Mouse (Mus musculus): ENCODE measurements around the gene Bpnt1. TPM values are rescaled to one million over a fixed set of nuclear protein-coding genes. Genes with fewer than 3 reads are reported as not detected.

The Bpnt1 gene
- polyA plus RNA-seq, 1 experiment from 2014 or later: 18.6 TPM

GRCm38 (mm10) chr1:185354731-185355130 is 22.8 kb downstream of the Bpnt1 start:
- Histone ChIP-seq H3K9ac (ENCODE audit: low read length) (no peak overlapping the region), H3K4me1 (ENCODE audit: control insufficient read depth, insufficient read depth, low read length) (no peaks in the 10 kb centered on the region), H3K9me3 (ENCODE audit: control insufficient read depth, low read length) (no peaks in the 10 kb centered on the region), H3K4me3 (ENCODE audit: low read depth, low read length) (no peak overlapping the region), H3K36me3 (ENCODE audit: control insufficient read depth, insufficient read depth, low read length) (peaks cover 3% of the 10 kb centered on the region), H3K27me3 (ENCODE audit: control insufficient read depth, insufficient read depth, low read length) (no peaks in the 10 kb centered on the region), H3K27ac (replicated peaks; ENCODE audit: low read depth, low read length) (no peak overlapping the region), H3K4me2 (ENCODE audit: low read depth, severe bottlenecking) (no peak overlapping the region)
- 84% methylated on average over 4 of the region's 4 CpGs for WGBS
- ATAC-seq (ENCODE audit: insufficient number of reproducible peaks, low FRiP score, low TSS enrichment, low read depth): no peak
- no peak for DNase-seq (ENCODE audit: low spot score)

DNA sequence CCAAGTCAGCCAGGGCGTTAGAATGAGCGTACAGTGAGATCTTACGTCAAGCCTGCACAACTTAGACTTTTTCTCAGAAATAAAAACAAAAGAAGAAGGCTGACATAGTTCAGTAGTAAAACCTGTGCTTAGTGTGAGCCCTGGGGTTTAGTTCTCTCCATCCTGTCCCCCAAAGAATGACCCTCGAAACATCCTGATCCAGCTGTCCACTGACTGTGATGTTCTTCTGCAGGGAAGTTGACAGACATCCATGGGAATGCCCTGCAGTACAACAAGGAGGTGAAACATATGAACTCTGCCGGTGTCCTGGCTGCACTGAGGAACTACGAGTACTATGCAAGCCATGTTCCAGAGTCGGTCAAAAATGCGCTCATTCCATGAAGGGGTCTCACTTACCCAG is 24.3 kb downstream of the Bpnt1 start:
- H3K27me3 ChIP-seq (ENCODE audit: control insufficient read depth, insufficient read depth, low read length): no peaks in the 10 kb centered on the region
- H3K4me1 ChIP-seq (ENCODE audit: control insufficient read depth, insufficient read depth, low read length): no peaks in the 10 kb centered on the region
- H3K27ac ChIP-seq (replicated peaks; ENCODE audit: low read depth, low read length): no peak overlapping the region
- no peak for DNase-seq (ENCODE audit: low spot score)
- H3K9me3 ChIP-seq (ENCODE audit: control insufficient read depth, low read length): no peaks in the 10 kb centered on the region
- no peak overlapping the region for H3K9ac ChIP-seq (ENCODE audit: low read length)
- H3K4me3 ChIP-seq (ENCODE audit: low read depth, low read length): no peak overlapping the region
- WGBS: 93% methylated on average over 8 of the region's 8 CpGs
- ATAC-seq (ENCODE audit: insufficient number of reproducible peaks, low FRiP score, low TSS enrichment, low read depth): no peak
- peaks cover 3% of the 10 kb centered on the region; the same call in 1 of the 2 replicates for H3K36me3 ChIP-seq (ENCODE audit: control insufficient read depth, insufficient read depth, low read length)
- H3K4me2 ChIP-seq (ENCODE audit: low read depth, severe bottlenecking): no peak overlapping the region

DNA sequence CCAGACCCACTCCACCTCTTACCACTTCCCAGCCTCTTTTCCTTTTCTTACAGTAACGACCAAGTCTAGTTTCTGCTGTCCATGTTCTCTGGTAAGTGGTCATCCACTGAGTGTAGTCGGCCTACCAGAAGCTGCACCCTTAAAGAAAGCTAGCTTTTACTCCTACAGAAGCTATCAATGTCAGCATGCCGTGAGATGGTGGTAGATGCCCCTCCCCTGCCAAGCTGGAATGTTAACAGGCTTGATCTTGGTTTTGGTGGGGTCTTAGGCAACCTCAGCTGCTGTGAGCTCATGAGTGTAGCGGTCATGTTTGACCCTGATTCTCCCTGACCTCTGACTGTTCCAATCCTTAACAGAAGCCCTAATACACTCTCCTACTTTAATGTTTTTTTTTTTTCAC is 26.3 kb downstream of the Bpnt1 start:
- 88% methylated on average over 4 of the region's 4 CpGs for WGBS
- Histone ChIP-seq H3K4me3 (ENCODE audit: low read depth, low read length) (no peak overlapping the region), H3K36me3 (ENCODE audit: control insufficient read depth, insufficient read depth, low read length) (no peaks in the 10 kb centered on the region), H3K27ac (replicated peaks; ENCODE audit: low read depth, low read length) (no peak overlapping the region), H3K9me3 (ENCODE audit: control insufficient read depth, low read length) (no peaks in the 10 kb centered on the region), H3K4me2 (ENCODE audit: low read depth, severe bottlenecking) (no peak overlapping the region), H3K9ac (ENCODE audit: low read length) (no peak overlapping the region), H3K4me1 (ENCODE audit: control insufficient read depth, insufficient read depth, low read length) (no peaks in the 10 kb centered on the region), H3K27me3 (ENCODE audit: control insufficient read depth, insufficient read depth, low read length) (no peaks in the 10 kb centered on the region)
- no peak for ATAC-seq (ENCODE audit: insufficient number of reproducible peaks, low FRiP score, low TSS enrichment, low read depth)
- DNase-seq (ENCODE audit: low spot score): no peak

- Histone ChIP-seq H3K4me2 (ENCODE audit: low read depth, severe bottlenecking) (peak within 1 kb of the TSS; percentile 48), H3K4me3 (ENCODE audit: low read depth, low read length) (peak within 1 kb of the TSS; percentile 96), H3K9ac (ENCODE audit: low read length) (peak within 1 kb of the TSS; percentile 81), H3K9me3 (ENCODE audit: control insufficient read depth, low read length) (no peaks in the 10 kb centered on the region), H3K27me3 (ENCODE audit: control insufficient read depth, insufficient read depth, low read length) (no peaks in the 10 kb centered on the region), H3K4me1 (ENCODE audit: control insufficient read depth, insufficient read depth, low read length) (peaks cover 6% of the 10 kb centered on the region; the same call in 1 of the 2 replicates), H3K36me3 (ENCODE audit: control insufficient read depth, insufficient read depth, low read length) (no peaks in the 10 kb centered on the region), H3K27ac (replicated peaks; ENCODE audit: low read depth, low read length) (peak within 1 kb of the TSS; percentile 85)
- DNase-seq (ENCODE audit: low spot score) (peak; percentile 100), ATAC-seq (ENCODE audit: insufficient number of reproducible peaks, low FRiP score, low TSS enrichment, low read depth) (peak; percentile 94)
- under 1% methylated on average over 91 of the region's 92 CpGs for WGBS
These were observed 30.9 kb downstream of the Bpnt1 start, which contains the start of gene Eprs for GRCm38 (mm10) chr1:185362677-185363520. Gene Eprs (plus strand): TSS chr1:185363044.

DNA sequence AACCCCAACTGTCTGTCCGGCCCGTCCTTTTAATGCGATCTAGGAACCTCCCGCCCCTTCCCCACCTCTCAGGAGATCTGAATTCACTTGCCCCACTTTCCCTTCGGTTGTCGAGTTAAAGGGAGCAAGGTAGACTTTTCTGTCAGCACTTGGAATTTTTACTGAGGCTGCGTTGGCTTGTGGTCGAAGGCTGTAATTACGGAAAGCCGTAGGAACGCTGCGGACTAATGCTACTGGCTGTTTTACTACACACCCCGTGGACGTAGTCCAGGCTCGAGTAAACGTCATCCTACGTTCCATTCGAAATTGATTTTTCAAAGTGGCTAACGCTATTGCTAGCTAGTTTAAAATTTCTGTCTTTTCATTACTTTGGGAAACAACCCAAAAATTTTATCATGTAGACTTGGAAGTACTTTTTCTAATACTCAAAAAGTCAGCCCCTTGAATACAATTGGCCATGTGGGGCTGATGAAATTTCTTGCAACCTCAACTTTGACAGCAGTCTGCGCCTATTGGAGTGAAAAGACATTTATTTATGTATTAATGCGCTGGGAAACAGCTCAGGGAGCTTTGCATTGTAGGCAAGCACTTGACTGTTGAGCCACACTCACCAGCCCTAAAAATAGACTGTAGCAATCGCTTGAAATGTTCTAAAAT is 31.7 kb downstream of the Bpnt1 start:
- Histone ChIP-seq H3K27ac (replicated peaks; ENCODE audit: low read depth, low read length) (peak overlapping the region; percentile 85), H3K36me3 (ENCODE audit: control insufficient read depth, insufficient read depth, low read length) (no peaks in the 10 kb centered on the region), H3K4me2 (ENCODE audit: low read depth, severe bottlenecking) (peak overlapping the region; percentile 48), H3K9me3 (ENCODE audit: control insufficient read depth, low read length) (no peaks in the 10 kb centered on the region), H3K4me3 (ENCODE audit: low read depth, low read length) (peak overlapping the region; percentile 96), H3K4me1 (ENCODE audit: control insufficient read depth, insufficient read depth, low read length) (peaks cover 6% of the 10 kb centered on the region; the same call in 1 of the 2 replicates), H3K27me3 (ENCODE audit: control insufficient read depth, insufficient read depth, low read length) (no peaks in the 10 kb centered on the region), H3K9ac (ENCODE audit: low read length) (peak overlapping the region; percentile 81)
- ATAC-seq (ENCODE audit: insufficient number of reproducible peaks, low FRiP score, low TSS enrichment, low read depth) (peak; percentile 48; the same call in 1 of the 2 replicates), DNase-seq (ENCODE audit: low spot score) (peak; percentile 64)
- WGBS: 5% methylated on average over 22 of the region's 22 CpGs

DNA sequence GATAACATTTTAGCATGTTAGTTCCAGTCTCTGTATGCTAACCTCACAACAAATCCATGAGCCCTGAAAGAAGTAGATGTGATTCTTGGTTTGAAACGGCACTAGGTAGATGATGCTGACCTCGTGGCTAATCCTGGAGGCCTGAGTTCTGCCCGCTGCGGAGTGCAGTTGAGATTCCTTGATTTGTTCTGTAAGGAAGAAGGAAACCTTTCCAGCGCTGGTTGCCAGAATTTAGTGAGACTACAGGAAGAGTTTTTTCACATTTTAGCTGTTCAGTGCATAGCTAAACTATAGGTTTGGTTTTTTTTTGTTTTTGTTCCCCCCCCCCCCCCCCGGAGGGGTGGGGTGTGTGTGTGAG is 32.2 kb downstream of the Bpnt1 start:
- peak overlapping the region; percentile 48 for H3K4me2 ChIP-seq (ENCODE audit: low read depth, severe bottlenecking)
- no peak for ATAC-seq (ENCODE audit: insufficient number of reproducible peaks, low FRiP score, low TSS enrichment, low read depth)
- peak overlapping the region; percentile 45; the same call in 1 of the 2 replicates for H3K9ac ChIP-seq (ENCODE audit: low read length)
- H3K27me3 ChIP-seq (ENCODE audit: control insufficient read depth, insufficient read depth, low read length): no peaks in the 10 kb centered on the region
- H3K27ac ChIP-seq (replicated peaks; ENCODE audit: low read depth, low read length): no peak overlapping the region
- peak overlapping the region; percentile 96 for H3K4me3 ChIP-seq (ENCODE audit: low read depth, low read length)
- no peak for DNase-seq (ENCODE audit: low spot score)
- peaks cover 6% of the 10 kb centered on the region; the same call in 1 of the 2 replicates for H3K4me1 ChIP-seq (ENCODE audit: control insufficient read depth, insufficient read depth, low read length)
- no peaks in the 10 kb centered on the region for H3K36me3 ChIP-seq (ENCODE audit: control insufficient read depth, insufficient read depth, low read length)
- WGBS: 53% methylated on average over 6 of the region's 6 CpGs
- H3K9me3 ChIP-seq (ENCODE audit: control insufficient read depth, low read length): no peaks in the 10 kb centered on the region

GRCm38 (mm10) chr1:185367383-185367782 is 35.4 kb downstream of the Bpnt1 start:
- WGBS: 91% methylated on average over 6 of the region's 6 CpGs
- peaks cover 6% of the 10 kb centered on the region; the same call in 1 of the 2 replicates for H3K4me1 ChIP-seq (ENCODE audit: control insufficient read depth, insufficient read depth, low read length)
- ATAC-seq (ENCODE audit: insufficient number of reproducible peaks, low FRiP score, low TSS enrichment, low read depth) (no peak), DNase-seq (ENCODE audit: low spot score) (no peak)
- peaks cover 7% of the 10 kb centered on the region for H3K36me3 ChIP-seq (ENCODE audit: control insufficient read depth, insufficient read depth, low read length)
- no peaks in the 10 kb centered on the region for H3K9me3 ChIP-seq (ENCODE audit: control insufficient read depth, low read length)
- no peak overlapping the region for H3K9ac ChIP-seq (ENCODE audit: low read length)
- no peak overlapping the region for H3K4me3 ChIP-seq (ENCODE audit: low read depth, low read length)
- H3K27ac ChIP-seq (replicated peaks; ENCODE audit: low read depth, low read length): no peak overlapping the region
- no peaks in the 10 kb centered on the region for H3K27me3 ChIP-seq (ENCODE audit: control insufficient read depth, insufficient read depth, low read length)
- no peak overlapping the region for H3K4me2 ChIP-seq (ENCODE audit: low read depth, severe bottlenecking)

- no peak overlapping the region for H3K27ac ChIP-seq (replicated peaks; ENCODE audit: low read depth, low read length)
- no peak overlapping the region for H3K9ac ChIP-seq (ENCODE audit: low read length)
- H3K27me3 ChIP-seq (ENCODE audit: control insufficient read depth, insufficient read depth, low read length): no peaks in the 10 kb centered on the region
- H3K36me3 ChIP-seq (ENCODE audit: control insufficient read depth, insufficient read depth, low read length): peaks cover 18% of the 10 kb centered on the region
- no peaks in the 10 kb centered on the region for H3K4me1 ChIP-seq (ENCODE audit: control insufficient read depth, insufficient read depth, low read length)
- ATAC-seq (ENCODE audit: insufficient number of reproducible peaks, low FRiP score, low TSS enrichment, low read depth): no peak
- no peak for DNase-seq (ENCODE audit: low spot score)
- no peak overlapping the region for H3K4me2 ChIP-seq (ENCODE audit: low read depth, severe bottlenecking)
- WGBS: 89% methylated on average over 6 of the region's 6 CpGs
- no peaks in the 10 kb centered on the region for H3K9me3 ChIP-seq (ENCODE audit: control insufficient read depth, low read length)
- H3K4me3 ChIP-seq (ENCODE audit: low read depth, low read length): no peak overlapping the region
These were observed 38.0 kb downstream of the Bpnt1 start for GRCm38 (mm10) chr1:185369979-185370378.
